8 mouse cellular contexts compared by ENCODE assay signal in genomic region chr17:53688877-53689802, GRCm38 (mm10). TPM values are rescaled to one million over a fixed set of nuclear protein-coding genes. Genes with fewer than 3 reads are reported as not detected.
A peak's percentile ranks its signal among the peaks of the same experiment; 100 is the strongest.
DNase-seq lines count a peak whose midpoint lies in the region; ATAC-seq and TF ChIP-seq lines count a peak whose summit lies in the region.

TSS of gene Sgo1 (minus strand) at chr17:53689333.

- no peaks in the 10 kb centered on the region for H3K9me3 ChIP-seq in ES-E14 (ENCODE audit: control insufficient read depth, insufficient read depth, low read depth, low read length)
- H3K9me3 ChIP-seq in forebrain, embryonic 15.5 days, result no peaks in the 10 kb centered on the region

- peak within 1 kb of the TSS; percentile 91 for H3K9ac ChIP-seq in ES-E14 (ENCODE audit: insufficient read depth, low read depth, low read length, poor library complexity, severe bottlenecking)
- H3K9ac ChIP-seq in forebrain, embryonic 15.5 days (replicated peaks), result peak within 1 kb of the TSS; percentile 87

- H3K27ac ChIP-seq in ES-E14 (ENCODE audit: insufficient read depth, low read depth, low read length, poor library complexity, severe bottlenecking), result peak within 1 kb of the TSS; percentile 89
- peak within 1 kb of the TSS; percentile 99 for H3K27ac ChIP-seq in forebrain, embryonic 15.5 days (replicated peaks)

- no peak for TF ChIP-seq CTCF in lung, adult 2 months (IDR thresholded peaks at IDR 0.05; ENCODE audit: insufficient read depth, low read length)

- peaks cover 8% of the 10 kb centered on the region for H3K36me3 ChIP-seq in ES-E14 (ENCODE audit: control insufficient read depth, insufficient read depth, low read length, poor library complexity, severe bottlenecking)
- no peaks in the 10 kb centered on the region for H3K36me3 ChIP-seq in forebrain, embryonic 15.5 days

- in situ Hi-C loops in ES-E14 (cut with MboI; ENCODE audit: low sequenced_read_pairs in 2 of 2, unreplicated experiment in 2 of 2), result no loop called here

- intact Hi-C loops in heart, postnatal 25 days (cut with DNase I), result loop anchor here (2.0 to 5.0 kb wide), 2 partner anchors 120 to 212 kb away; partner anchors contain the start of gene Rab5a

- H3K4me2 ChIP-seq in forebrain, embryonic 15.5 days (replicated peaks), result peak within 1 kb of the TSS; percentile 80

- H3K4me1 ChIP-seq in ES-E14 (ENCODE audit: control insufficient read depth in 2 of 2, insufficient read depth in 2 of 2, low read length in 2 of 2, poor library complexity in 1 of 2), result peaks cover 0 to 2% of the 10 kb centered on the region in 2 experiments; a peak in 2 of 4 replicates
- H3K4me1 ChIP-seq in forebrain, embryonic 15.5 days, result peaks cover 22% of the 10 kb centered on the region
- H3K4me1 ChIP-seq in lung, adult 2 months (ENCODE audit: control insufficient read depth, insufficient read depth, low read length), result no peaks in the 10 kb centered on the region; the same call in 1 of the 2 replicates

- peak within 1 kb of the TSS; percentile 81 to 93 for H3K4me3 ChIP-seq in ES-E14 (ENCODE audit: insufficient read depth in 1 of 2, low read depth in 1 of 2, low read length in 2 of 2, poor library complexity in 1 of 2, severe bottlenecking in 1 of 2)
- peak within 1 kb of the TSS; percentile 67 for H3K4me3 ChIP-seq in forebrain, embryonic 15.5 days
- peak within 1 kb of the TSS; percentile 83 for H3K4me3 ChIP-seq in lung, adult 2 months (replicated peaks; ENCODE audit: extremely low read depth, low read depth, low read length)

- peak; percentile 99 for ATAC-seq in forebrain, embryonic 15.5 days (replicated peaks)
- peak; percentile 81 for ATAC-seq in neutrophil, adult 5-6 weeks (ENCODE audit: extremely low read depth, insufficient number of reproducible peaks, low FRiP score, poor library complexity, severe bottlenecking)

- TF ChIP-seq POLR2A in lung, adult 2 months (IDR thresholded peaks at IDR 0.05; ENCODE audit: borderline replicate concordance, extremely low read depth, low read depth, low read length), result peak; percentile 95

- peak; percentile 95 for DNase-seq in ES-E14 (ENCODE audit: low read depth, low spot score)
- peak; percentile 96 for DNase-seq in cerebellum, adult 11-12 months
- DNase-seq in heart, postnatal 25 days (ENCODE audit: low spot score), result peak; percentile 95
- DNase-seq in layer of hippocampus, adult 18-20 months (ENCODE audit: low spot score in 2 of 2), result peak; percentile 94 to 97
- peak; percentile 95 for DNase-seq in lung, adult 2 months
- peak; percentile 93 to 95 for DNase-seq in thymus, adult 18-20 months

- WGBS in forebrain, embryonic 15.5 days, result under 1% methylated on average over 78 of the region's 78 CpGs
- WGBS in lung, adult 2 months, result under 1% methylated on average over 78 of the region's 78 CpGs

- no peaks in the 10 kb centered on the region for H3K27me3 ChIP-seq in forebrain, embryonic 15.5 days

TF ChIP-seq in ES-E14, 5 proteins besides CTCF, POLR2A, EP300 and RAD21:
- 0 out of 2 replicates have a peak, but pooled peaks have one; percentile 34 for TF ChIP-seq MAFK (IDR thresholded peaks at IDR 0.05; ENCODE audit: insufficient read depth, low read depth, low read length)
- peak; percentile 55; the same call in 1 of the 2 replicates for TF ChIP-seq HCFC1 (IDR thresholded peaks at IDR 0.05; ENCODE audit: borderline replicate concordance, insufficient read depth, low read length)
- TF ChIP-seq ZC3H11A (IDR thresholded peaks at IDR 0.05; ENCODE audit: borderline replicate concordance, low read depth, low read length), result no peak
TF ChIP-seq in ES-E14: peak in this region for 2.

RNA-seq across cellular contexts. Expression of gene Sgo1, which starts in this region (rescaled TPM):
- total RNA-seq in ES-E14 (2012; rRNA removed), result 23.8 and 26.5 TPM in 2 replicates
- polyA plus RNA-seq in forebrain, embryonic 15.5 days (2015; fragmentation: Nextera tagmentation; extraction: Ambion mirVana), result 18.0 and 21.9 TPM in 2 replicates
- under 1 TPM; 0.31 TPM for total RNA-seq in heart, postnatal 25 days (2021)
- total RNA-seq in layer of hippocampus, adult 18-20 months (2021), result under 1 TPM in 1 of 2 experiments, not detected in 1; 0.07 TPM
- polyA plus RNA-seq in lung, adult 2 months (2012; rRNA removed), result 0.09 and 0.14 TPM in 2 replicates
- 1.0 TPM in 1 of 2 replicates, not detected in the other for total RNA-seq in neutrophil, adult 5-6 weeks (2017)

Comparison
In these comparisons a context has a peak if more than half of its experiments do, and no peak if none do; other contexts are left out.
1. Peak in every context shown above with its lines: DNase-seq, ATAC-seq, H3K4me3 ChIP-seq and H3K27ac ChIP-seq.
2. RNA of gene Sgo1 (total RNA-seq): 23.8 to 26.5 TPM in ES-E14; 1.0 TPM in neutrophil, adult 5-6 weeks, 0.31 TPM in heart, postnatal 25 days and 0.07 TPM in layer of hippocampus, adult 18-20 months; every median in the first group is over 10 times any median in the second.
3. RNA of gene Sgo1 (polyA plus RNA-seq): 18.0 to 21.9 TPM in forebrain, embryonic 15.5 days; 0.09 to 0.14 TPM in lung, adult 2 months; every median in the first group is over 10 times any median in the second.
4. Peak in DNase-seq in heart, postnatal 25 days; RNA of the gene not detected or under 1 TPM.
5. Peak in DNase-seq in layer of hippocampus, adult 18-20 months; RNA of the gene not detected or under 1 TPM.
6. Peak in DNase-seq and H3K4me3 ChIP-seq in lung, adult 2 months; RNA of the gene not detected or under 1 TPM.